Mouse (Mus musculus) heart, embryonic 16.5 days (tissue): Measurements from ENCODE around the gene Yipf1. TPM values are rescaled to one million over a fixed set of nuclear protein-coding genes. Genes with fewer than 3 reads are reported as not detected.

Source experiments
- polyA plus RNA-seq: library from polyadenylated mRNA; unstranded; fragments of >200 nt; fragmentation: Nextera tagmentation; extraction: Ambion mirVana; gene quantifications from 2 replicates; pipeline ENCODE4 v1.2.1, GENCODE M21; 2015

Gene Yipf1
- polyA plus RNA-seq, 1 experiment from 2014 or later = 45.6 TPM

Other genes with a start within 250 kb of the Yipf1 start
- 96.7 and 101 TPM in 2 replicates for gene Mrpl37, start 247.5 kb upstream of the Yipf1 start, polyA plus RNA-seq
- gene Cyb5rl, start 247.4 kb upstream of the Yipf1 start, polyA plus RNA-seq = 4.4 and 5.2 TPM in 2 replicates
- not detected in 2 replicates for gene Cdcp2, start 217.5 kb upstream of the Yipf1 start, polyA plus RNA-seq
- gene Tmem59, start 136.0 kb upstream of the Yipf1 start, polyA plus RNA-seq = 338 TPM in 2 replicates
- 8.5 and 13.5 TPM in 2 replicates for gene Tceanc2, start 135.2 kb upstream of the Yipf1 start, polyA plus RNA-seq
- gene Ldlrad1, start 105.2 kb upstream of the Yipf1 start, polyA plus RNA-seq = not detected in 2 replicates
- gene Lrrc42, start 60.8 kb upstream of the Yipf1 start, polyA plus RNA-seq = 40.5 and 48.3 TPM in 2 replicates
- 29.1 and 34.0 TPM in 2 replicates for gene Hspb11, start 60.8 kb upstream of the Yipf1 start, polyA plus RNA-seq
- 0.35 and 0.91 TPM in 2 replicates for gene Dio1, start 7.2 kb upstream of the Yipf1 start, polyA plus RNA-seq
- 22.6 and 23.4 TPM in 2 replicates for gene Ndc1, start 53.4 kb downstream of the Yipf1 start, polyA plus RNA-seq
- gene Glis1, start 120.2 kb downstream of the Yipf1 start, polyA plus RNA-seq = 0.16 and 0.47 TPM in 2 replicates